Mouse (Mus musculus): ENCODE results near the gene Kif5a.

DNA sequence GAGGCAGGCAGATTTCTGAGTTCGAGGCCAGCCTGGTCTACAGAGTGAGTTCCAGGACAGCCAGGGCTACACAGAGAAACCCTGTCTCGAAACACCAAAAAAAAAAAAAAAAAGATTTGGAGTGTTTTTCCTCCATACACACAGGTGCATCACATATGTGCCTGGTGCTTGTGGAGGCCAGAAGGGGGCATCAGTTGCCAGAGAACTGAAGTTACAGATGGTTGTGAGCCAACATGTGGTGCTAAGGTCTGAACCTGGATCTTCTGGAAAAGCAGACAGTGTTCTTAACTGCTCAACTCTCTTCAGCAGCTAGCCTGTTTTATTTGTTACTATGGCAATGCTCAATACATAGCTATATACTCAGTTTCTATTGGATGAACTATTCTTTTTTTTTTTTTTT, 16.6 kb upstream of the Kif5a start:
- TF ChIP-seq CTCF (IDR thresholded peaks at IDR 0.05; ENCODE audit: low read depth) (peak; percentile 42), EP300 (IDR thresholded peaks at IDR 0.05; ENCODE audit: low read depth) (no peak)

Data from liver, postnatal 0 days (tissue).